Mouse (Mus musculus): ENCODE measurements around the gene Rrnad1. TPM values are rescaled to one million over a fixed set of nuclear protein-coding genes. Genes with fewer than 3 reads are reported as not detected.

The Rrnad1 gene
- polyA plus RNA-seq, 1 experiment, result 17.3 TPM

DNA sequence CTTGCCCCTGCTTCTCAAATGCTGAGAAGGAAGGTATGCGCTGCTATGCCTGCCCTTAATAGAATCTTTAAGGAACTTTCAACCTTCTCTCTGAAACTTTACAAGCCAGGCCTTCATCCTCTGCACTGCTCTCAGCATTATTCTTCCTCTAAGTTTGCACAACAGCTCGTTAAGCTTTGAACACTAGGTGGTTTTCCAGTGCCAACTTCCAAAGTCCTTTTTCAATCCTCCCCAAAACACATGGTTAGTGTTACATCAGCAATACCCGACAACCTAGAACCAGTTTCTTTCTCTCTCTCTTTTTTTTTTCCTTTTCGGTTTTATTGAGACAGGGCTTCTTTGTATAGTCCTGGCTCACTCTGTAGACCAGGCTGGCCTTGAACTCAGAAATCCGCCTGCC lies 3.5 kb upstream of the Rrnad1 start:
- Histone ChIP-seq H3K4me1 (ENCODE audit: control insufficient read depth, insufficient read depth, insufficient read length, low read length) (peaks cover 11% of the 10 kb centered on the region), H3K27ac (ENCODE audit: insufficient read depth, low read depth, low read length) (no peak overlapping the region)

GRCm38 (mm10) chr3:87929341-87930077 lies 1.0 kb downstream of the Rrnad1 start:
- Histone ChIP-seq H3K36me3 (ENCODE audit: control insufficient read depth, insufficient read depth, low read length) (peaks cover 35% of the 10 kb centered on the region), H3K4me1 (ENCODE audit: control insufficient read depth, insufficient read depth, insufficient read length, low read length) (peaks cover 9% of the 10 kb centered on the region; the same call in 1 of the 2 replicates)
- under 1% methylated on average over 26 of the region's 26 CpGs for WGBS

More for the DNA sequence above, 3.5 kb upstream of the Rrnad1 start:
- TF ChIP-seq POLR2A (IDR thresholded peaks at IDR 0.05; ENCODE audit: low read depth, low read length), result no peak
- no peak for TF ChIP-seq CTCF (IDR thresholded peaks at IDR 0.05; ENCODE audit: extremely low read depth, insufficient read length, insufficient replicate concordance, low read depth, low read length)
- H3K4me3 ChIP-seq (ENCODE audit: low read depth, low read length), result no peak overlapping the region
- WGBS, result 59% methylated on average over 5 of the region's 5 CpGs
- H3K36me3 ChIP-seq (ENCODE audit: control insufficient read depth, insufficient read depth, low read length), result peaks cover 25% of the 10 kb centered on the region
- no peaks in the 10 kb centered on the region for H3K27me3 ChIP-seq (ENCODE audit: control insufficient read depth, insufficient read depth, low read length)

GRCm38 (mm10) chr3:87927452-87927851 lies 3.1 kb downstream of the Rrnad1 start:
- H3K27me3 ChIP-seq (ENCODE audit: control insufficient read depth, insufficient read depth, low read length), result no peaks in the 10 kb centered on the region
- no peak overlapping the region for H3K27ac ChIP-seq (ENCODE audit: insufficient read depth, low read depth, low read length)
- WGBS, result 86% methylated on average over 5 of the region's 5 CpGs
- H3K4me3 ChIP-seq (ENCODE audit: low read depth, low read length), result no peak overlapping the region
- TF ChIP-seq POLR2A (IDR thresholded peaks at IDR 0.05; ENCODE audit: low read depth, low read length) (no peak), CTCF (IDR thresholded peaks at IDR 0.05; ENCODE audit: extremely low read depth, insufficient read length, insufficient replicate concordance, low read depth, low read length) (no peak)
- H3K4me1 ChIP-seq (ENCODE audit: control insufficient read depth, insufficient read depth, insufficient read length, low read length), result peaks cover 9% of the 10 kb centered on the region; the same call in 1 of the 2 replicates
- peaks cover 48% of the 10 kb centered on the region for H3K36me3 ChIP-seq (ENCODE audit: control insufficient read depth, insufficient read depth, low read length)

More at GRCm38 (mm10) chr3:87929341-87930077, 1.0 kb downstream of the Rrnad1 start:
- no peak for TF ChIP-seq CTCF (IDR thresholded peaks at IDR 0.05; ENCODE audit: extremely low read depth, insufficient read length, insufficient replicate concordance, low read depth, low read length)
- TF ChIP-seq POLR2A (IDR thresholded peaks at IDR 0.05; ENCODE audit: low read depth, low read length), result no peak
- Histone ChIP-seq H3K4me3 (ENCODE audit: low read depth, low read length) (peak overlapping the region; percentile 72), H3K27ac (ENCODE audit: insufficient read depth, low read depth, low read length) (peak overlapping the region; percentile 53), H3K27me3 (ENCODE audit: control insufficient read depth, insufficient read depth, low read length) (no peaks in the 10 kb centered on the region)

GRCm38 (mm10) chr3:87924996-87925395 lies 5.5 kb downstream of the Rrnad1 start:
- TF ChIP-seq CTCF (IDR thresholded peaks at IDR 0.05; ENCODE audit: extremely low read depth, insufficient read length, insufficient replicate concordance, low read depth, low read length) (no peak), POLR2A (IDR thresholded peaks at IDR 0.05; ENCODE audit: low read depth, low read length) (no peak)
- Histone ChIP-seq H3K36me3 (ENCODE audit: control insufficient read depth, insufficient read depth, low read length) (peaks cover 49% of the 10 kb centered on the region), H3K4me1 (ENCODE audit: control insufficient read depth, insufficient read depth, insufficient read length, low read length) (peaks cover 5% of the 10 kb centered on the region; the same call in 1 of the 2 replicates), H3K4me3 (ENCODE audit: low read depth, low read length) (no peak overlapping the region), H3K27ac (ENCODE audit: insufficient read depth, low read depth, low read length) (no peak overlapping the region), H3K27me3 (ENCODE audit: control insufficient read depth, insufficient read depth, low read length) (no peaks in the 10 kb centered on the region)
- WGBS, result 86% methylated on average over 7 of the region's 7 CpGs

- Histone ChIP-seq H3K27me3 (ENCODE audit: control insufficient read depth, insufficient read depth, low read length) (no peaks in the 10 kb centered on the region), H3K27ac (ENCODE audit: insufficient read depth, low read depth, low read length) (no peak overlapping the region), H3K4me3 (ENCODE audit: low read depth, low read length) (no peak overlapping the region), H3K4me1 (ENCODE audit: control insufficient read depth, insufficient read depth, insufficient read length, low read length) (no peaks in the 10 kb centered on the region; the same call in 1 of the 2 replicates), H3K36me3 (ENCODE audit: control insufficient read depth, insufficient read depth, low read length) (peaks cover 44% of the 10 kb centered on the region)
- 43% methylated on average over 9 of the region's 9 CpGs for WGBS
- TF ChIP-seq POLR2A (IDR thresholded peaks at IDR 0.05; ENCODE audit: low read depth, low read length) (no peak), CTCF (IDR thresholded peaks at IDR 0.05; ENCODE audit: extremely low read depth, insufficient read length, insufficient replicate concordance, low read depth, low read length) (no peak)
Measured at GRCm38 (mm10) chr3:87920270-87920943, 10.1 kb downstream of the Rrnad1 start.

DNA sequence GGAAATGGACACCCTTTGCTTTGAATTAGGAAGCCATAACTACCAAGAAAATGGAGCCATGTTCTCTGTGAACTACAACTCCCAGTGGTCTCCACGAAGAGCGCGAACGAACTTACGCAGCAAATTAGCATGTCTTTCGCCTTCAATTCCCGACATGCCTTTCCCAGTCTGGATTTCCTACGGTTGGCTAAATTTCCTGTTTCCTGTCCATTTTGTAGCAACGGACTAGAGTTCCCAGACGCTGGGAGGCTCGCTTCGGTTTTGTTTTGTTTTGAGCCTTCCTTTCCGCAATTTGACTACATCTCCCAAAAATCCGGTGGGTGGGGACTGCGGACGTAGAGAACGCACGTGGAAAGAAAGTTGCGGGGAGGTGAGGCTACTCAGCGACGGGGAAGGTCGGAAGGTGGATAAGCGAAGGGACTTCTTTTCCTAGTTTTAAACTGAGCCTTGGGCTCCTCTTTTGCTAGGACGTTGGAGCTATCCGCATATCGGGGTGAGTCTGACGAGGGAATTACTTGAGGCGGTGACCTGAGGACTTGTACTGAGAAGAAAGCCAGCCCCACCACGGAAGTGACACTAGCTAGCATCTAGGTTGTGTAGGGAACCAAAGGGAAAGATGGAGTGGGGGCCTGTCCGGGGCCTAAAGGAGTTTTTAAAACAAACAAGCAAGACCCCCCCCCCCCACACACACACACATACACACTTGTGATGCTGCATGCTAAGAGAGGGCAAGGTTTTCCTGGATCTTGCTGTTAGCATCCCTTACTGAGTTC lies 11.0 kb downstream of the Rrnad1 start, which contains the start of gene Mrpl24:
Mrpl24 (plus strand) TSS at position 171 of the 773 bp plus-strand sequence.
- H3K36me3 ChIP-seq (ENCODE audit: control insufficient read depth, insufficient read depth, low read length), result peaks cover 42% of the 10 kb centered on the region
- TF ChIP-seq POLR2A (IDR thresholded peaks at IDR 0.05; ENCODE audit: low read depth, low read length) (peak; percentile 50; the same call in 1 of the 2 replicates), CTCF (IDR thresholded peaks at IDR 0.05; ENCODE audit: extremely low read depth, insufficient read length, insufficient replicate concordance, low read depth, low read length) (peak; percentile 12; the same call in 1 of the 2 replicates)
- WGBS, result under 1% methylated on average over 30 of the region's 30 CpGs
- peak within 1 kb of the TSS; percentile 82 for H3K27ac ChIP-seq (ENCODE audit: insufficient read depth, low read depth, low read length)
- H3K27me3 ChIP-seq (ENCODE audit: control insufficient read depth, insufficient read depth, low read length), result no peaks in the 10 kb centered on the region
- H3K4me3 ChIP-seq (ENCODE audit: low read depth, low read length), result peak within 1 kb of the TSS; percentile 85
- no peaks in the 10 kb centered on the region; the same call in 1 of the 2 replicates for H3K4me1 ChIP-seq (ENCODE audit: control insufficient read depth, insufficient read depth, insufficient read length, low read length)
